Mouse (Mus musculus) right cerebral cortex, adult 2 months (tissue): ENCODE data around the gene Ppcdc.

Experiments used
- DNase-seq, 2 experiments: peaks; one replicate each; pipeline ENCODE4 v3.0.0; 2021 to 2022; ENCODE audit warnings: low spot score in 2 of 2

Gene Ppcdc

DNA sequence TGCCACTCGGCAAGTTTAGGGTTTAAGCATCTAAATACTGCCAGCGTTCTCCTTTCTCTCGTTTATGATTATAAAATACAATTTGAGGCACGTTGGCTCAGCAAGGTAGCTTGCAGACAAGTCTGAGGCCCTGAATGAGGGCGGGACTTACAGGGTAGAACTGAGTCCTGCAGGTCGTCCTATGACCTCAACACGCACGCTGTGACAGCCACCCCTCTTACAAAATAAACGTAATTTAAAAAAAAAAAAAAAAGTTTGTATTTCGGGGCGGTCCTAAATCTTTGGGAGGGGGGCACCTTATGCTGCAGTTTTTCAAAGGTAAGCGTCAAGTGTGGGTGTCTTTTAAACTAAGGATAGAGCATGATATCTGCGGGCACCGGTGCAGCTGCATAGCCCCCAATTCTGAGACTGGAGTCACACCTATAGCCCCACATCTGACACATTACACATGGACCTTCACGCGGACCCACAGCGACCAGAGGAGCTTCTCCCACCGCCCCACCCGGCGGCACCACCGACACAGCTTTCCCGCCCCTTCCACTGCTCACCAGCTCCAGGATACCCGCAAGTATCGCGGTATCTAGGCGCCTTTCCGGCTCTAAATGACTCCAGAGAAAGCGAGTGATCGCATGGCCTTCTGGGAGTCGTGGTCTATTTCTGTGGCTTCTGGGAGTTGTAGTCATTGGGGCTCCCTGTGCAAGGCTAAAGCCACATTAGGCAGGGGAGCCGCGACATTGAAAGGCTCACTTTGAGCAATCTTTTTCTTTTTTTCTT lies at the start of gene Ppcdc:
Gene Ppcdc (minus strand): TSS at position 603 of the 774 bp plus-strand sequence.
- peak; percentile 95 for DNase-seq

DNA sequence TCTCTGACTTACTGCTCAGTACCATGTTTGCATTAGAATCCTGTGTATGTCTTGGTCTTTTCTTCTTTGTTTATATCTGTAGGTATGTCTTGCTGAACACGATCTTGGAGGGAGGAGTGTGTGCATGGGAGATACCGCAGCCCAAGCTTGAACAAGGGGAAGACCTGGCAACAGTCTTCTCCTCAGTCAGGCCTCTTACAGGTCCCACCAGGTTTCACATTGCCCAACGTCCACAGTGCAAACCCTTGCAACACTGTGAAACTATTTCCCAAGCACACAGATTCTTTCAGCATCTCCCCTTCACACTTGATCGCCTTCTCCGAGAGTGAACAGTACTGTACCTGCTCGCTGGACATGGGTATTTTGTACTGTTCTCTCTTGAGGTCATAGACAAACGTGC lies 47.9 kb upstream of the Ppcdc start:
- no peak for DNase-seq

- peak; percentile 87 to 93 for DNase-seq
These were observed 45.9 kb upstream of the Ppcdc start for GRCm38 (mm10) chr9:57485774-57486173.

DNA sequence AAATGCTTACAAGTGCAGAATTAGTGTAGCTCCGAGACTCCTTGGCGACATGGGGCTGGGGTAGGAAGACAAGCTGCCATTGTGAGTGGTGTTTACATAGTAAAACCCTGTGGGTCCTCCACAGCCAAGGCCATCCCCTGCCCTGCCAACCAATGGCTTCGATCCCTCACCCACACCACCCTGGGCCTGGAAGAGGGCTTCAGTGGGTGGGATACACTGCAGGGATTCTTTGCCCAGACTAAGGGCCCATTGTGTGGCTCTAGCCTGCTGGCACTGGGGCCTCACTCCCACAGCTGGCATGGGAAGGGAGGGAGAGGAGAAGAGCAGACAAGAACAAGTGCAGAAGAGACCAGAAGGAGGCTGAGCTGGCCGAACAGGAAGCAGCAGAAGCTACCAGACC lies 29.0 kb upstream of the Ppcdc start:
- DNase-seq: peak; percentile 23 to 32

GRCm38 (mm10) chr9:57467896-57468549 lies 28.1 kb upstream of the Ppcdc start, which contains the start of gene Scamp5:
Gene Scamp5, minus strand, starts transcription at chr9:57468060.
- peak; percentile 89 to 90 for DNase-seq

GRCm38 (mm10) chr9:57467271-57467771 lies 27.4 kb upstream of the Ppcdc start:
- DNase-seq: peak; percentile 45 to 52

- DNase-seq: no peak
These were observed 26.2 kb upstream of the Ppcdc start for GRCm38 (mm10) chr9:57466101-57466500.

DNA sequence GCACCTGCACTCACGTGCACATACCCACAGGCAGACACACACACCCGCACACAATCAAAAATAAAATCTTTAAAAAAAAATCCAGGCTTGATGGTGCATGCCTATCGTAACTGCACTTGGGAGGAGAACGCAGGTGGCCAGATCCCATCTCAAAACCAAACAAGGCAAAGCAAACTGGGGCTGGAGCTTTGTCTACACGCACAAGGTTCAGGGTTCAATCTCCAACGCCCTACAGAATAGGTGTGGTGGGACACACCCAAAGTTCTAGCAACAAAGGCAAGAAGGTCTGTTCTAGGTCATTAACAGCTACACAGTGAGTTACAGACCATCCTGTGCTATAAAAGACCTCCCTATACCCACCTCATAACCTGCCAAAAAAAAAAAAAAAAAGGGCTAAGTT lies 22.9 kb upstream of the Ppcdc start:
- no peak for DNase-seq

- DNase-seq: no peak
These were observed 19.8 kb upstream of the Ppcdc start for GRCm38 (mm10) chr9:57459707-57460106.

- DNase-seq: no peak
These were observed 13.6 kb upstream of the Ppcdc start for GRCm38 (mm10) chr9:57453516-57453915.

GRCm38 (mm10) chr9:57452624-57453462 lies 12.9 kb upstream of the Ppcdc start:
- DNase-seq: no peak

DNA sequence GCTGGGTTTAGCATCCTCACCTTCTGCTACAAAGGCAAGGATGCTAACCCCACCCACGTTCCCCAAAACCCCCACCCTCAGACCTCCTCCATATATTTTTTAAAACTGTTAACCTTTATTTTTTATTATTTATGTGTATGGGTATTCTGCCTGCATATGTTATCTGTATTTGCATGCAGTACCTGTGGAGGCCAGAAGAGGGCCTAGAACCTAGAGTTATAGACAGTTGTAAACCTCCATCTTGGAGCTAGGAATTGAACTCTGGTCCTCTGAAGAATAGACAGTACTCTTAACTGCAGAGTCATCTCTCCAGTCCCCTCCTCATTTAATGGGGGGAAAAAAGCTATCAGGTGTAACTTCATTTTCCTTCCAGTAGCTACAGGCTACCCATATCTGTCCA lies 9.8 kb upstream of the Ppcdc start:
- no peak for DNase-seq

DNA sequence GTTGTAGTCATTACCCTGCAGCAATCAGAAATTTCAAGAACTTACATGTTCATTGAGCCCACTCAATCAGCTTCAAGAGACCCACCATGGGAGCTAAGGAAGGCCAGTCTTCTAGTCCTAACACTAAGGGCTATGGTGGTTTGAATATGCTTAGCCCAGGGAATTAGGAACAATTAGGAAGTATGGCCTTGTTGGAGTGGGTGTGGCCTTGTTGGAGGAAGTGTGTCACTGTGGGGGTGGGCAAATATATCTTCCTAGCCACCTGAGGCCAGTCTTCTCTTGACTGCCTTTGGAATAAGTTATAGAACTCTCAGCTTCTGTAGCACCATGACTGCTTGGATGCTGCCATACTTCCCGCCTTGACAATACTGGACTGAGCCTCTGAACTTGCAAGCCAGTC lies 696 bp upstream of the Ppcdc start:
- DNase-seq: no peak

DNA sequence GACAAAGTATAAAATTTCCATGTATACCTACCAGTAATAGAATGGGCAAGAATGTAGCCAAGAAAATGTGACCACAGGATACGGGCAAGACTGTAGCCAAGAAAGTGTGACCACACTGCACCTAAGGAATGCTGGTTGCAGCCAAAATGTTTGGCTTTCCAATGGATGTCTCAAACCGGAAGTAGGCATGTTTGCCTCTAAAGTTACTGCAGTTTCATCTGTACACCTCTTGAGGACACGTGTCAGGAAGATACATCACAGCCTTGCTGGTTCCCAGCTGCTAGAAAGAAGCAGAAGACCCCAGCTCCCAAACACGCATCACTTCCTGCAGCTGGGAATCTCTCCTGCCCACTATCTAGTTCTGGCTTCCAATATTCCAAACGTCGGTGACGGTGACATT lies 841 bp downstream of the Ppcdc start:
- DNase-seq: no peak

GRCm38 (mm10) chr9:57437896-57438614 lies 1.9 kb downstream of the Ppcdc start:
- no peak for DNase-seq

GRCm38 (mm10) chr9:57436166-57436565 lies 3.8 kb downstream of the Ppcdc start:
- no peak for DNase-seq

DNA sequence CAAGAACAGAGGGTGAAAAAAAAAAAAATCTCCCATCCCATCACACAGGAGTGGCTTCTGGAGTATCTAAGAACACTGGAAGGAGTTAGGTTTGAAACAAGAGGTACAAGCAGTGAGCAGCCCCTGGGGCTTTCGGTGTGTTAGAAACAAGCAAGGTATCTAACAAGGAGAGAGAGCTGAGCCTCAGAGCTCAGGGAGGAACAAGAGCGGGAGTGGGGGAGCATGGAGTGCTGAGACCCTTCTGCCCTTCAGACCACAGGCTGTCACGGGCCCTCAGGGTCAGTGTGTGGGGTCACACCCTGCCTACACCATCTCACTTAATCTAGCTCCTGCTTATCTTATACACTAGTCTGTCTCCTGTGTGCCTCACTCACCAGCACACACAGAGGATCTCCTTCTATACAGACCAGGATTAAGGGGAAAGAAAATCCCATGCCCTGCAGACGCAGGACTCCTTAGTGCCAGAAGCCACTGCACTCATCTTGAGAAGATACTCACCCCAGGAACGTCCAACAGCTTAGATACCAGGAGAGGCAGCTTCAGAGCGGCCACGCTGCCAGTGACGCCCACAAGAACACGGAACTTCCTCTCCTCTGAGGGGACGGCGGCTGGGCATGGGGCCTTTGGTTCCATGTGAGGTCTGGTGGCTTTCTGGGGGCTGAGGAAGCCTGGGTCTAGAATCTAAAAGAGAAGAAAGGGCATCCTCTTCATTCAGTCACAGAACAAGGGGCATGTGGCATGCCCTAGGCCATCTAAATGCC lies 5.3 kb downstream of the Ppcdc start:
- no peak for DNase-seq

DNA sequence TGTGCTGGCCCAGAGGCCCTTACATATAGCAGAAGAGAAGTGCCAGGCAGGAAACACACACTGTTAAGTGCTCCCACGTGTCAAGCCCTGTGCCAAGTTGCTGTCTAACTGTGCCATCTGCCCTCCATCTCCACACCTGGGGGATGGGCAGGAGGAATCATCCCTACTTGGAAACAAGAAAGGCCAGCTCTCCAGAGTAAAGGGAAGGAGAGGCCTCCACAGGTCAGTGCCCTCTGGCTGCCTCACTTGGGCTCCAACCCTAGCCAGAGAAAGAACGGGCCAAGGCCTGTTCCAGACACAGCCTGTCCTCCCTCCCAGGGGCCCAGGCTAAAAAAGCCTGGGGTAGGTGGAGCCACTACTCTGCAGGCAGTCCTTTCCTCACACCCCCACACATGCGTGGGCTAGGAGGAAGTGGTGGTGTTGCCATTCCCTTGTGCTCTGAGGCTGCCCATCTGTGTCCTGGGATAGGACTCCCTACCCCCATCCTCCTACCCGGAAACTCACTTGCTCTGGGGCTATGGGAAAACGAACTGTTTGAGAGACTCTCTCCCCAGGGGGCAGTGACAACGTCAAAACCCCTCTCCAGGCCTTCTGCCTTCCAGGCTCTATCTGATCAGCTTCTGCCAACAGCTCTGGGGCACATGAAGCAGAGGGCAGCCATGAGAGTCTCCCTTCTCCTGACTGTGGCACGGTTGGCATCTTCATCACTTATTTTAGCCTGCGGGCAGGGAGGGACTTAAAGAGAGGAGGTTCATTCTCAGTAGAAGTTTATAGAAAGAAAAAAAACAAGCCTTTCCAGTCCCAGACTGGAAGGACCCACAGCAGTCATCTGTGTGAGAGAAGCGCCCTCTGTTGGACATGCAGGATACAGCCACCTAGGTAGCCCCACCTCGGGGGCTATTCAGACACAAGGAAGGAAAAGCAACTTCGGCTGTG lies 6.6 kb downstream of the Ppcdc start:
- DNase-seq: peak; percentile 81 to 88

- no peak for DNase-seq
These were observed 7.4 kb downstream of the Ppcdc start for GRCm38 (mm10) chr9:57432480-57432879.

DNA sequence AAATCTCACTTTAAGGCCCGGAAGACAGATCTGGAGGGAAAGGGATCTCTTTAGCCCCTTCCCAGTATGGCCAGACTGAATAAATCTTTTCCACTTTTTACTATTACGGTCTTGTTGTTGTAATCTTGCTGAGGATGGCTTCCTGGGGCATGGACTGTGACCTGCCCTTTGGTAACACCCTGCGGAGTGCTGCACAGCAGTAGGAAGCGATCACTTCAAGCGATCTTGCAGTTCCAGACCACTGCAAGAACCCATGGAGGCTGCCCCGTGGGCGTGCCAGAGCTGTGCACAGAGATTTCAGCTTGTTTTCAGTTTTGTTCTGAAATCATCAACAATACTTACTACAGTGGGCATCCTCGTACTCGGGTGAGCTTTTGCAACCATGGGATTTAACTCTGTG lies 8.7 kb downstream of the Ppcdc start:
- DNase-seq: no peak
